14 mouse cellular contexts compared by ENCODE assay signal in the genomic region with DNA sequence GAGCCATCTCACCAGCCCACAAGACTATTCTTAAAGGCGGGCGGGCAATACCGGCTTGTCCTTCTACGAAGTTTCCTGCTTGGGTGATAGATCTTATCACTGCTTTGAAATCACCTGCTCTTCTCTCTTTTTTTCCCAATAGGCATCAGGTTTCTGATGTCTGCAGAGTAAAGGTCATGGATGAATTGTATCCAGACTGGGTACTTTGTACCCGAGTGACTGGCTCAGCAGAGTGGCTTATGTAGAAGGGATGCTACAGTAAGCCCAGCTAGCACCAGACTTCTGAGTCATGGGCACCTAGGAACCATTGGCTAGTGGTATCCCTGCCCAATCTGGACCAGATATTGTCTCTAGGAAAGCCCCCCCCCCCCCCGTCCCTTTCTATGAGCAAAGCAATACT.
"Had no signal": no experiment of that assay in that cellular context is flagged by ENCODE, and none has a peak within 500 bp of the region (broad histone marks: within the 10 kb centered on the region; RNA-seq: fewer than 3 reads in every experiment).

No protein-coding gene starts in this region.

- DNase-seq: kidney, adult 2 months; kidney, postnatal 36 days; layer of hippocampus, adult 9-11 months; layer of hippocampus, postnatal 36 days; lung, adult 2 months; lung, postnatal 36 days; right cerebral cortex, adult 18-20 months; right cerebral cortex, postnatal 25 days; thymus, postnatal 4 days had no signal

- H3K27me3 ChIP-seq: neural tube, embryonic 15.5 days had no signal

- H3K36me3 ChIP-seq: midbrain, embryonic 13.5 days had no signal

- H3K9me3 ChIP-seq: limb, embryonic 12.5 days; midbrain, embryonic 13.5 days; neural tube, embryonic 15.5 days had no signal

- H3K4me3 ChIP-seq: neural tube, embryonic 15.5 days had no signal

- H3K9ac ChIP-seq: midbrain, embryonic 13.5 days; neural tube, embryonic 15.5 days had no signal

- ATAC-seq: lung, postnatal 0 days; midbrain, embryonic 13.5 days had no signal

- H3K27ac ChIP-seq: limb, embryonic 12.5 days; midbrain, embryonic 13.5 days; neural tube, embryonic 15.5 days; stomach, postnatal 0 days had no signal
